Mouse (Mus musculus) hindbrain, embryonic 14.5 days (tissue): ENCODE measurements around the gene Pawr. TPM values are rescaled to one million over a fixed set of nuclear protein-coding genes. Genes with fewer than 3 reads are reported as not detected.

ENCODE experiments used
- ATAC-seq: fragments of 200-750 bp; cut with Nextera tagmentation; 2 replicates; pipeline ENCODE4 v1.8.0; 2017; ENCODE audit warnings: moderate number of reproducible peaks, mild to moderate bottlenecking, moderate TSS enrichment, moderate library complexity; ENCODE audit not compliant: low FRiP score
- DNase-seq: peaks from one replicate; pipeline ENCODE4 v3.0.0-alpha.2; 2015; ENCODE audit warnings: low spot score
- H3K27ac ChIP-seq: fragments of 300-500 bp; sonication (generic); 2 replicates; pipeline ENCODE4 v1.5.1; 2014; ENCODE audit warnings: mild to moderate bottlenecking, moderate library complexity
- H3K27me3 ChIP-seq: fragments of 300-500 bp; sonication (generic); 2 replicates; pipeline ENCODE4 v1.6.1; 2014; ENCODE audit warnings: mild to moderate bottlenecking, low read length, mixed read lengths; ENCODE audit not compliant: control insufficient read depth, insufficient read depth
- H3K36me3 ChIP-seq: fragments of 300-500 bp; sonication (generic); replicated peaks from 2 replicates; pipeline ENCODE4 v1.6.1; 2014; ENCODE audit not compliant: control insufficient read depth, insufficient read depth
- H3K4me1 ChIP-seq: fragments of 300-500 bp; sonication (generic); replicated peaks from 2 replicates; pipeline ENCODE4 v1.6.1; 2014; ENCODE audit warnings: antibody characterized with exemption, low read length, mixed read lengths; ENCODE audit not compliant: control insufficient read depth, insufficient read depth
- H3K4me2 ChIP-seq: fragments of 300-500 bp; sonication (generic); replicated peaks from 2 replicates; pipeline ENCODE4 v1.6.1; 2014; ENCODE audit warnings: mild to moderate bottlenecking, moderate library complexity
- H3K4me3 ChIP-seq: fragments of 300-500 bp; sonication (generic); replicated peaks from 2 replicates; pipeline ENCODE4 v1.5.1; 2014; ENCODE audit warnings: mild to moderate bottlenecking, low read length
- H3K9ac ChIP-seq: fragments of 300-500 bp; sonication (generic); 2 replicates; pipeline ENCODE4 v1.6.1; 2014
- H3K9me3 ChIP-seq: fragments of 300-500 bp; sonication (generic); 2 replicates; pipeline ENCODE4 v1.6.1; 2016; ENCODE audit warnings: low read length; ENCODE audit not compliant: control insufficient read depth
- WGBS: fragments of 180-500 bp; shearing (Covaris S2); extraction: QIAGEN DNeasy Blood & Tissue Kit; methylation state at CpG from one replicate; pipeline ENCODE4 v1.1.7; 2014; 5-methylcytosine and 5-hydroxymethylcytosine counted together
- polyA plus RNA-seq: library from polyadenylated mRNA; unstranded; fragments of >200 nt; fragmentation: Nextera tagmentation; extraction: Ambion mirVana; gene quantifications from 2 replicates; pipeline ENCODE4 v1.2.1, GENCODE M21; 2014

Gene Pawr
- 4.3 and 4.9 TPM in 2 replicates for polyA plus RNA-seq

DNA sequence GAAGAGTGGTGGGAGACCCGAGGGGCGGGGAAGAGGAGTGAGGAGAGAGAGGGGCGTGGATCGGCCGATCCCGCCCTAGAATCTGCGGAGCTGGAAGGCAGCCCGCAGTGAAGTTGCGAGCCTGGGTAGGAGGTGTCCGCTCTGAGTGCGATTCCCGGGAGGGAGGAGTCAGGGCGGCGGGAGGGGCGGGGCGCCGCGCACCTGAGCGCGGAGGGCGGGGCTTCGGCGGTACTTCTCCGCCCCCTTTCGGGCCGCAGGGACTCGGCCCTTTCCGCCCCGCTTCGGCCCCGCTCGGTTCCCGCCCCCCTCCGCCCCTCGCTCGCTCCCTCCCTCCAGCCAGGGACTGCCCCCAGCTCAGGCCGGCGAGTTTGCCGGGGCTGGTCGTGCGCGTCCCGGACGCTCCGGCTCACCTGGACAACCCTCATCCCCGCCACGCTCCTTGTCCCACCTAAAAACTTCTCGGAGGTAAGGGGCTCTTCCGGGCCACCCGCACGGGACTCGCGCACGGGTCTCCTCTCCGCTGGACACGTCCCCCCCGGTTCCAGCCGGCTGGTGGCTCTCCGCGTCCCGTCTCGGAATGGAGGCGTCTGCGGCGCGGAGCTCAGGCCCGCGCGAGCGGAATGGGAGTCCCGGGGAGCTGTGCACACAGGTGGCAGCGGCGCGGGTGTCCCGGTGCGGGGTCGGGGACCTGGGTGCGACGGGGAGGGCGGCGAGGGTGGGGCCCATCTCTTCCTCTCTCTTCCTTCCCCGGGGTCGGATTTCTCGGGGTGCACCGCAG, at the start of gene Pawr:
Gene Pawr (plus strand): TSS at position 338 of the 778 bp plus-strand sequence.
- Histone ChIP-seq H3K27me3 (peaks cover 22% of the 10 kb centered on the region; the same call in 1 of the 2 replicates), H3K27ac (no peak within 1 kb of the TSS; the same call in 1 of the 2 replicates), H3K4me2 (peak within 1 kb of the TSS; percentile 98), H3K9me3 (no peaks in the 10 kb centered on the region), H3K36me3 (no peaks in the 10 kb centered on the region), H3K9ac (peak within 1 kb of the TSS; percentile 66), H3K4me1 (0 out of 2 replicates have a peak, but pooled peaks cover 6% of the 10 kb centered on the region), H3K4me3 (peak within 1 kb of the TSS; percentile 67)
- WGBS = under 1% methylated on average over 73 of the region's 85 CpGs
- DNase-seq (peak; percentile 67), ATAC-seq (peak; percentile 89)

GRCm38 (mm10) chr10:108282351-108282750, 49.6 kb upstream of the Pawr start:
- no peaks in the 10 kb centered on the region for H3K9me3 ChIP-seq
- DNase-seq = no peak
- 96% methylated on average over 6 of the region's 6 CpGs for WGBS
- peaks cover 38% of the 10 kb centered on the region for H3K36me3 ChIP-seq
- no peaks in the 10 kb centered on the region for H3K27me3 ChIP-seq
- H3K4me1 ChIP-seq = no peaks in the 10 kb centered on the region; the same call in 1 of the 2 replicates
- H3K4me2 ChIP-seq = no peak overlapping the region
- H3K9ac ChIP-seq = no peak overlapping the region
- H3K4me3 ChIP-seq = no peak overlapping the region
- no peak for ATAC-seq
- H3K27ac ChIP-seq = no peak overlapping the region

- 0 out of 2 replicates have a peak overlapping the region, but pooled peaks have one; percentile 38 for H3K27ac ChIP-seq
- no peak overlapping the region for H3K9ac ChIP-seq
- WGBS = 91% methylated on average over 2 of the region's 2 CpGs
- H3K27me3 ChIP-seq = no peaks in the 10 kb centered on the region
- no peak overlapping the region for H3K4me3 ChIP-seq
- no peak overlapping the region for H3K4me2 ChIP-seq
- no peaks in the 10 kb centered on the region for H3K9me3 ChIP-seq
- no peak for DNase-seq
- H3K4me1 ChIP-seq = no peaks in the 10 kb centered on the region; the same call in 1 of the 2 replicates
- peaks cover 27% of the 10 kb centered on the region for H3K36me3 ChIP-seq
- no peak for ATAC-seq
Measured at GRCm38 (mm10) chr10:108283418-108283817, 48.5 kb upstream of the Pawr start.

GRCm38 (mm10) chr10:108283837-108284236, 48.1 kb upstream of the Pawr start:
- 75% methylated on average over 4 of the region's 4 CpGs for WGBS
- Histone ChIP-seq H3K4me3 (no peak overlapping the region), H3K27me3 (no peaks in the 10 kb centered on the region), H3K4me2 (no peak overlapping the region), H3K36me3 (peaks cover 23% of the 10 kb centered on the region), H3K4me1 (no peaks in the 10 kb centered on the region; the same call in 1 of the 2 replicates), H3K9me3 (no peaks in the 10 kb centered on the region), H3K27ac (peak overlapping the region; percentile 38; the same call in 1 of the 2 replicates), H3K9ac (no peak overlapping the region)
- no peak for ATAC-seq
- no peak for DNase-seq

DNA sequence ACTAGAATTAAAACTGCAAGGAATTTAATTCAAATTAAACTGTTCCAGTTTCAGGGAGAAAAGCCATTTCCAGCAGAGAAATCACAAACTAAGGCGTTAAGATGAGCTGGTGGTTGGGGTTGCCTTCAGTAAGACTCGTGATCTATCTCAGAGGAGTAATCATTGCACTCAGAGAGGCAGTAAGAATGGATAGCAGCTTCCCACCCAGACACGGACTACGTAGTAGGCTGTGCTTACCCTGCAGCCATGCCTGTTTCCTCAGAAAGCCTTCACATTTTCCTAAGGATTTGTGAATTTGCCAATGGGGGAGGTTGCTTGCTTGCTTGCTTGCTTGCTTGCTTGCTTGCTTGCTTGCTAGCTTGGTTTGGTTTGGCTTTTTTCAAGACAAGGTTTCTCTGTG, 47.5 kb upstream of the Pawr start:
- ATAC-seq = no peak
- H3K27ac ChIP-seq = no peak overlapping the region

DNA sequence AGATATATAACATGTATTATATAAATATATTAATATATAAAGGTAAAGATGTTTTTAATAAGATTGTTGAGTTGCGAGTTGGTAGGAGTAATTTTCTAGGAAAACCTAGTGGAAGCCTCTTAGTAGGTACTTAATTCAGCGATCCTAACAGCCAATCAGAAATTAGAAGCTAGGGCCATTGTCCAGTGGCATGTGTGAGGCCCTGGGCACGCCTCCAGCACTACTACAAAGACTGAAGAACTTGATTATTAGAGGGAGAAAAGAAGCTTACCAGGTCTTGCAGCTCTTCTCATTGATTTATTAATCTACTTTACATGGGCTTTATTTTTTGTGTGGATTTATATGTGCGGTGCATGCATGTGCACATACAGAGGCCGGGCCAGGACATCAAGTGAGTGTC, 46.9 kb upstream of the Pawr start:
- ATAC-seq (no peak), DNase-seq (no peak)
- no peaks in the 10 kb centered on the region for H3K27me3 ChIP-seq
- no peaks in the 10 kb centered on the region for H3K9me3 ChIP-seq
- H3K27ac ChIP-seq = no peak overlapping the region
- H3K4me1 ChIP-seq = no peaks in the 10 kb centered on the region; the same call in 1 of the 2 replicates
- WGBS = 87% methylated on average over 5 of the region's 5 CpGs
- peaks cover 16% of the 10 kb centered on the region for H3K36me3 ChIP-seq
- H3K4me3 ChIP-seq = no peak overlapping the region
- no peak overlapping the region for H3K9ac ChIP-seq
- H3K4me2 ChIP-seq = no peak overlapping the region

More for the DNA sequence above, 47.5 kb upstream of the Pawr start:
- Histone ChIP-seq H3K36me3 (peaks cover 22% of the 10 kb centered on the region), H3K4me3 (no peak overlapping the region), H3K4me1 (no peaks in the 10 kb centered on the region; the same call in 1 of the 2 replicates), H3K4me2 (no peak overlapping the region), H3K9me3 (no peaks in the 10 kb centered on the region), H3K27me3 (no peaks in the 10 kb centered on the region), H3K9ac (no peak overlapping the region)
- WGBS = 78% methylated on average over 4 of the region's 4 CpGs
- no peak for DNase-seq

DNA sequence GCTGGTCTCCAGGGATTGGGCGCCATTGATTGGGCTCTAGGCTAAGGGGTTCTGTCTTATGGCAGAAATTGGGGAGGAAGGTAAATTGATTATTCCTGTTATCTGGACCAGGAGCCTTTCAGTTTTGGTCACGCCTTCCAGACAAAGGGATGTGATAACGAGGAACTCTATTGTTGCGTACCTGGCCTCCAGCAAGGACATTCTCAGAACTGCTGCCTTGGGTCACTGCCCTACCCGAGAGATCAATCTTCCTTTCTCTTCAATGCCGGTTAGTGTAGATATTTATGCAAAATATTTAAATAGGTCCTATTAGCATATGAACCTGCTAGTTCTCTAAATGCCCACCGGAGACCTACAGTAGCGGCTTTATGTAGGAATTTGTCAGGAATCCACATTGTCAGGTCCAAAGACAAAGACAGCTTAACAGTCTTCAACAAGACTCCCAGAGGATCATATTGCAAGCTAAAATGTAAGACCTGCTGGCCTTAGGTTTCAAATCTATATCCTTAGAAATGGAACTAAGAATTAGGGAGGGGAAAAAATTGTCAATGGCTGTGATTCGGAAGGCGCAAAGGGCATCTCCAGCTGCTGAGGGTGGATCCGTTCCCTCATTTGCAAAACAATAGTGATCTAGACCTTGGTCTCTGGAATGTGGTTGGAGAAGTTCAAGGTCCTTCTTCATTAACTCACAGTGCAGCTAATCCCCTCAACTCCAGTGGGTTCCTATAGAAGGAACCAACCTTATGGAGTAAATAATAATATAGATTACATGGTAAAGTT, 45.1 kb upstream of the Pawr start:
- ATAC-seq (no peak), DNase-seq (no peak)
- no peaks in the 10 kb centered on the region; the same call in 1 of the 2 replicates for H3K4me1 ChIP-seq
- no peaks in the 10 kb centered on the region for H3K27me3 ChIP-seq
- H3K9me3 ChIP-seq = no peaks in the 10 kb centered on the region
- H3K4me3 ChIP-seq = no peak overlapping the region
- 54% methylated on average over 11 of the region's 11 CpGs for WGBS
- 0 out of 2 replicates have a peak, but pooled peaks cover 6% of the 10 kb centered on the region for H3K36me3 ChIP-seq
- H3K9ac ChIP-seq = no peak overlapping the region
- no peak overlapping the region for H3K4me2 ChIP-seq
- H3K27ac ChIP-seq = no peak overlapping the region

DNA sequence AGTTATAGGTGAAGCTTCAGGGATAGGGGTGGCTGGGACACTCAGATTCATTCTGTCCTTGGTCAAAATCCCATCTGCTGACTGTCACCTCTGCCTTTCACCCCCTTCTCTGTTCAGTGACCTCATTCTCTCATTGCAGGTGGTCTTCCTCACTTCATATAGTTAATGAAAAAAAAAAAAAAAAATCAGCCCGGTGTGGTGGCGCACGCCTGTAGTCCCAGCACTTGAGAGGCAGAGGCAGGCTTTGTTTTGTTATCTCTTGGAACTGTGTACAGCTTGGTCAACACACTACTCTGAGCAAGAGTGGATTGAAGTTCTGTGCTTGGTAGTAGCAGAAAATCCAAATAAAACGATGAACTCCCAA, 44.5 kb upstream of the Pawr start:
- H3K4me1 ChIP-seq = no peaks in the 10 kb centered on the region; the same call in 1 of the 2 replicates
- H3K27me3 ChIP-seq = no peaks in the 10 kb centered on the region
- DNase-seq (no peak), ATAC-seq (no peak)
- no peak overlapping the region for H3K9ac ChIP-seq
- H3K4me2 ChIP-seq = no peak overlapping the region
- no peak overlapping the region for H3K27ac ChIP-seq
- WGBS = 85% methylated on average over 4 of the region's 4 CpGs
- 0 out of 2 replicates have a peak, but pooled peaks cover under 1% of the 10 kb centered on the region for H3K36me3 ChIP-seq
- no peak overlapping the region for H3K4me3 ChIP-seq
- no peaks in the 10 kb centered on the region for H3K9me3 ChIP-seq

- DNase-seq = no peak
- Histone ChIP-seq H3K9ac (no peak overlapping the region), H3K4me2 (no peak overlapping the region), H3K9me3 (no peaks in the 10 kb centered on the region), H3K4me1 (no peaks in the 10 kb centered on the region), H3K4me3 (no peak overlapping the region), H3K27me3 (no peaks in the 10 kb centered on the region), H3K27ac (no peak overlapping the region), H3K36me3 (no peaks in the 10 kb centered on the region)
- no peak for ATAC-seq
- 95% methylated on average over 13 of the region's 13 CpGs for WGBS
Measured at GRCm38 (mm10) chr10:108290046-108290445, 41.9 kb upstream of the Pawr start.
